Mouse (Mus musculus): ENCODE results near the gene Cpox.

DNA sequence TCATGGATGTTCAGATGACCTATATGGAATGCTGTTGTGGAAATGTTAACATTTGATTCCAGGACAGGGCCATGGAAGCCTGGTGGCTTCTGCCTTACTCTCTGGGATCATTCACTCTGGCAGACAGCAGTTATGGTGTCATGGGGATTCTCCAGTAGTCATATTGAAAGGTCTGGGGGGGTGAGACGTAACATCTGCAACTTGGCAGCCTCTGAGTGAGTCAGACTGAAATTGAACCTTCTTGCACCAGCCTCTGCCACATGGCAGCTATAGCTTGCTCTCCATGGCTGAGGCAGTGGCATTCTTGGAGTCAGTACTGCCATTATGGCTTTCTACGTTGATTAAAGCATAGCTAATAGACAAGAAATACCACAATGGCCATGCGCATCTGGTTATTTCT lies 26.7 kb downstream of the Cpox start:
- TF ChIP-seq CTCF (conservative IDR thresholded peaks at IDR 0.05; ENCODE audit: low read length) (no peak), NANOG (IDR thresholded peaks at IDR 0.05; ENCODE audit: borderline replicate concordance, low read length) (no peak), POU5F1 (IDR thresholded peaks at IDR 0.05; ENCODE audit: borderline replicate concordance, low read length) (no peak)

Measured in E14TG2a.4 (cell line).